Mouse (Mus musculus) layer of hippocampus, adult 9-10 months (tissue): Measurements from ENCODE around the gene Cpn2.

Experiments
- DNase-seq: peaks from one replicate; pipeline ENCODE4 v3.0.0; 2022; ENCODE audit warnings: low spot score

Cpn2 gene

GRCm38 (mm10) chr16:30278406-30278805, 11.1 kb upstream of the Cpn2 start:
- no peak for DNase-seq

- DNase-seq, result no peak
These were observed 8.4 kb upstream of the Cpn2 start for GRCm38 (mm10) chr16:30275558-30276340.

- no peak for DNase-seq
These were observed 5.8 kb upstream of the Cpn2 start for GRCm38 (mm10) chr16:30273065-30273464.

GRCm38 (mm10) chr16:30271941-30272595, 4.8 kb upstream of the Cpn2 start:
- DNase-seq, result no peak

- DNase-seq, result no peak
These were observed 4.0 kb upstream of the Cpn2 start for GRCm38 (mm10) chr16:30271223-30271761.

GRCm38 (mm10) chr16:30266561-30266960, 738 bp downstream of the Cpn2 start:
- no peak for DNase-seq

GRCm38 (mm10) chr16:30265611-30266010, 1.7 kb downstream of the Cpn2 start:
- no peak for DNase-seq

- DNase-seq, result no peak
These were observed 4.1 kb downstream of the Cpn2 start for GRCm38 (mm10) chr16:30263156-30263555.

GRCm38 (mm10) chr16:30262664-30263063, 4.6 kb downstream of the Cpn2 start:
- DNase-seq, result no peak

- no peak for DNase-seq
These were observed 5.1 kb downstream of the Cpn2 start for GRCm38 (mm10) chr16:30262157-30262556.

GRCm38 (mm10) chr16:30261341-30261740, 6.0 kb downstream of the Cpn2 start:
- DNase-seq, result no peak

- no peak for DNase-seq
These were observed 7.2 kb downstream of the Cpn2 start for GRCm38 (mm10) chr16:30260012-30260635.

GRCm38 (mm10) chr16:30259444-30259843, 7.9 kb downstream of the Cpn2 start:
- no peak for DNase-seq

GRCm38 (mm10) chr16:30258441-30258840, 8.9 kb downstream of the Cpn2 start:
- no peak for DNase-seq

- DNase-seq, result no peak
These were observed 9.6 kb downstream of the Cpn2 start for GRCm38 (mm10) chr16:30257718-30258117.

- no peak for DNase-seq
These were observed 12.2 kb downstream of the Cpn2 start for GRCm38 (mm10) chr16:30255061-30255460.

GRCm38 (mm10) chr16:30253900-30254299, 13.4 kb downstream of the Cpn2 start:
- no peak for DNase-seq

- no peak for DNase-seq
These were observed 13.9 kb downstream of the Cpn2 start for GRCm38 (mm10) chr16:30253374-30253773.

- peak; percentile 69 for DNase-seq
These were observed 15.3 kb downstream of the Cpn2 start for GRCm38 (mm10) chr16:30252003-30252418.

- no peak for DNase-seq
These were observed 23.1 kb downstream of the Cpn2 start for GRCm38 (mm10) chr16:30244037-30244700.

- no peak for DNase-seq
These were observed 25.7 kb downstream of the Cpn2 start for GRCm38 (mm10) chr16:30241623-30242022.

GRCm38 (mm10) chr16:30238791-30239190, 28.5 kb downstream of the Cpn2 start:
- DNase-seq, result no peak
